Mouse (Mus musculus): ENCODE data around the gene Fbxw11. TPM values are rescaled to one million over a fixed set of nuclear protein-coding genes. Genes with fewer than 3 reads are reported as not detected.
"Not testable (repeated sequence)": the region's sequence is repeated elsewhere in the genome, so short reads cannot be mapped to it uniquely, and the experiment has no call there.

The Fbxw11 gene
- polyA plus RNA-seq, 1 experiment from 2014 or later, result 65.1 TPM

DNA sequence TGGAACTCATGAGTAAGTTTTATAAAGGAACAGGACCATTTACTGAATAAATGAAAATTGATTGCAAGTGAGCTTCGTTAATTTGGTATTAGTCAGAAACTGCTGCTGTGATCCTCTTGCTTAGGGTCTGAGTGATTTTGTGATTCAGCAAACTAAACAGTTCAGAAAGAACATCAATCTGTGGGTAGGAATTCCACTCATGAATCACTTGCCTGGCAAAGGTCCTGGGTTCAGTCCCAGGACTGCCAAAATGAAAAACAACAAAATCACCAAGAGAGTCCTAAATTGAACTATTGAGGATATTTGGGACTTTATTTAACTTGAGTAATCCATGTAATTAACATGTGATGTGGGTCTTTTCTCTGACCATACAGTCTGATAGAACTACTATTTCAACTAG, 35.3 kb downstream of the Fbxw11 start:
- Histone ChIP-seq H3K4me2 (replicated peaks) (no peak overlapping the region), H3K9me3 (replicated peaks) (no peaks in the 10 kb centered on the region), H3K27ac (replicated peaks) (no peak overlapping the region), H3K4me3 (replicated peaks) (no peak overlapping the region), H3K36me3 (no peaks in the 10 kb centered on the region), H3K9ac (no peak overlapping the region), H3K4me1 (peaks cover 9% of the 10 kb centered on the region), H3K27me3 (no peaks in the 10 kb centered on the region)
- no peak for ATAC-seq (ENCODE audit: insufficient number of reproducible peaks, low FRiP score, low TSS enrichment, low read depth)
- 89% methylated on average over 1 of the region's 1 CpGs for WGBS

DNA sequence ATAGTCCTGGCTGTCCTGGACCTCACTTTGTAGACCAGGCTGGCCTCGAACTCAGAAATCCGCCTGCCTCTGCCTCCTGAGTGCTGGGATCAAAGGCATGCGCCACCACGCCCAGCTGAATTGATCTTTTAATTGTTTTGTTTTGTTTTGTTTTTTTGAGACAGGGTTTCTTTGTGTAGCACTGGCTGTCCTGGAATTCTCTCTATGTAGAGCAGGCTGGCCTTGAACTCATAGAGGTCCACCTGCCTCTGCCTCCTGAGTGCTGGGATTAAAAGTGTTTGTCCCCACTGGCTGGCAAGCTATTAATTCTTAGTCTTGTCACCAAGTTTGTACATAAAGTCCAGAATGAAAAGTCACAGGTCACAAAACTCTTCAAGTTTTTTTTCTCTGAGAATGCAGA, 36.6 kb downstream of the Fbxw11 start:
- H3K9me3 ChIP-seq (replicated peaks), result not testable (repeated sequence)
- 93% methylated on average over 4 of the region's 4 CpGs for WGBS
- peaks cover 15% of the 10 kb centered on the region for H3K4me1 ChIP-seq

DNA sequence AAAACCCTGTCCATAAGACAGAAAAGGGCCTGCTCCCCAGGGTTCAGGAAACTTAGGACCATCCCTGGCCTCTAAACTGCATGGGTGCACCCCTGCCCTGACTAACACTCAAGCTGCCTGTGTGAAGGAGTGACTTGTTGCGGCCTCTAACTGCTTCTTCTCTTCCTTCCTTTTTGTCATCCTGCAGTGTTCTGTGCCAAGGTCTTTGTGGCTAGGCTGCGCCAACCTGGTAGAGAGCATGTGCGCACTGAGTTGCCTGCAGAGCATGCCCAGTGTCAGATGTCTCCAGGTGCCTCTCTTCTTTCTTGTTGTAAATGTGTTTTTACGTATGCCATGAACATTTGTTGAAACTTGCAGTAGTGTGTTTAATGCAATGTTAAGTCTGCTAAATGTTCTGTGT, 37.5 kb downstream of the Fbxw11 start:
- Histone ChIP-seq H3K36me3 (no peaks in the 10 kb centered on the region), H3K9ac (no peak overlapping the region), H3K27me3 (no peaks in the 10 kb centered on the region), H3K4me1 (peaks cover 17% of the 10 kb centered on the region), H3K9me3 (replicated peaks) (no peaks in the 10 kb centered on the region), H3K27ac (replicated peaks) (no peak overlapping the region; the same call in 1 of the 2 replicates), H3K4me3 (replicated peaks) (no peak overlapping the region), H3K4me2 (replicated peaks) (no peak overlapping the region)
- WGBS, result 70% methylated on average over 4 of the region's 4 CpGs
- no peak for ATAC-seq (ENCODE audit: insufficient number of reproducible peaks, low FRiP score, low TSS enrichment, low read depth)

More for the DNA sequence above, 36.6 kb downstream of the Fbxw11 start:
- H3K27ac ChIP-seq (replicated peaks); H3K4me3 ChIP-seq (replicated peaks); H3K27me3 ChIP-seq; H3K9ac ChIP-seq; ATAC-seq (ENCODE audit: insufficient number of reproducible peaks, low FRiP score, low TSS enrichment, low read depth); H3K36me3 ChIP-seq; H3K4me2 ChIP-seq (replicated peaks): not testable (repeated sequence)

DNA sequence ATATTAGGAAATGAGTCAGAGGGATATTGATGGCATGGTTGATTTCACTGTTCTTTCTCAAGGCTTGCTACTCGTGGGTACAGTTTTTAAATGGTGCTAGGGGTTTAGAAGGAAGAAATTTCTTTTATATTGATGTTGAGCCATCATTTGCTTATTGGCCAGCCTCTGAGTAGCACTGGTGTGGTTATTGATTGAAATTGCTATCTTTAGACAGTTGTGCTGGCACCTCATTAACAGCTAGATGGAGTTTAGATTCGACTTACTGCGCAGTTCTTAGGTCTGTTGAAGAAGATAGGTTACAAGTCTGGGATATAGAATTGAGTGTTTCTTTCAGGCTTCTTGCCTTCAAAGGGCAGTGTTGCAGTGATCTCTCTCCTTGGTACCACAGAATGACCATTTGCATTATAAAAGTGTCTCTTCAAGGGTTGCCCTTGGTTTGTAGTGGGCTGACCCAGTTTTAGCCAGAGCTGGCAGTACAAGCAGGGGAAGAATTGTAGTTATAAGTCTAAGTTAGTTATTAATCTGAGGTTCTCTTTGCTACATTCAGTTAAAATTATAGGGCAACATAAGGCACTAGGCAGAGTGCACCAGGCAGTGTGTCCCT, 38.8 kb downstream of the Fbxw11 start:
- no peak for ATAC-seq (ENCODE audit: insufficient number of reproducible peaks, low FRiP score, low TSS enrichment, low read depth)
- 77% methylated on average over 3 of the region's 3 CpGs for WGBS

DNA sequence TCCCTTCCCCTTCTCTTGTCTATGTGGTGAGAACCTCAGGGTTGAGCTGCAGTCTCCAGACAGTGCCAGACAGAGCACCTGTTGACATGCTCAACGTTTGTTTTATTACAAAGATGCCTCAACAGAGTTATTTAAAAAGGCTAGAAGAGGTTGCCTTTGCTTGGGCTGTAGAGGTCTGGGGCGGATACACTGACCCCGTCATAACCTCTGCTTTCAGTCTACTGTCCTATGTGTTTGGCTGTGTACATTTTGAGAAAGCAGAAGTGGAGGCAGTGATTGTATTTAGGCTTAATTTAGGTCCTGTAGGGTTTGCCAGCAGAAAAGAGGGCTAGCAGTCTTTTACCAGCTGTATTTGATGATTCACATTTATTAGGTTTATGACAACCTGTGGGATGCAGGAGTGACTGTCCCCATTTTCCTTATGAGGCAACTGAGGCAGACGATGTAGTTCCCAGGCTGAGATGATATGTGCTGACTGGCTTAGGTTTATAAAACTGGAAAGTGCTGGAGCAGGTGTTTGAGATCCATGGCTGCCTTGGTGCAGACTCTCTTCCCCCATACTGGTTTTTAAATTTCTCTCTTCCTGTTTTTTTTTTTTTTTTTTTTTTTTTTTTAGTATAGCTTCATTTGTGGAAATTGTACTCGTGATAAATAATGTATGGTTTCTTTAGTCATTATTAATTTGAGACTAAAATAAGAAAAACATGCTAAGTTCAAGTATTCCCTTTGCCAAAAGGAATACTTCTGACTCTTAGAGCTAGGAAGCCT, 40.0 kb downstream of the Fbxw11 start:
- no peak overlapping the region for H3K27ac ChIP-seq (replicated peaks)
- no peak overlapping the region for H3K4me2 ChIP-seq (replicated peaks)
- no peaks in the 10 kb centered on the region for H3K36me3 ChIP-seq
- no peaks in the 10 kb centered on the region for H3K9me3 ChIP-seq (replicated peaks)
- no peaks in the 10 kb centered on the region for H3K27me3 ChIP-seq
- ATAC-seq (ENCODE audit: insufficient number of reproducible peaks, low FRiP score, low TSS enrichment, low read depth), result no peak
- WGBS, result 81% methylated on average over 5 of the region's 5 CpGs
- H3K9ac ChIP-seq, result no peak overlapping the region
- peaks cover 17% of the 10 kb centered on the region for H3K4me1 ChIP-seq
- no peak overlapping the region for H3K4me3 ChIP-seq (replicated peaks)

More for the DNA sequence above, 38.8 kb downstream of the Fbxw11 start:
- H3K9me3 ChIP-seq (replicated peaks), result no peaks in the 10 kb centered on the region
- H3K4me3 ChIP-seq (replicated peaks), result no peak overlapping the region
- no peak overlapping the region for H3K9ac ChIP-seq
- H3K4me1 ChIP-seq, result peaks cover 17% of the 10 kb centered on the region
- H3K36me3 ChIP-seq, result no peaks in the 10 kb centered on the region
- no peaks in the 10 kb centered on the region for H3K27me3 ChIP-seq
- no peak overlapping the region for H3K4me2 ChIP-seq (replicated peaks)
- H3K27ac ChIP-seq (replicated peaks), result no peak overlapping the region

DNA sequence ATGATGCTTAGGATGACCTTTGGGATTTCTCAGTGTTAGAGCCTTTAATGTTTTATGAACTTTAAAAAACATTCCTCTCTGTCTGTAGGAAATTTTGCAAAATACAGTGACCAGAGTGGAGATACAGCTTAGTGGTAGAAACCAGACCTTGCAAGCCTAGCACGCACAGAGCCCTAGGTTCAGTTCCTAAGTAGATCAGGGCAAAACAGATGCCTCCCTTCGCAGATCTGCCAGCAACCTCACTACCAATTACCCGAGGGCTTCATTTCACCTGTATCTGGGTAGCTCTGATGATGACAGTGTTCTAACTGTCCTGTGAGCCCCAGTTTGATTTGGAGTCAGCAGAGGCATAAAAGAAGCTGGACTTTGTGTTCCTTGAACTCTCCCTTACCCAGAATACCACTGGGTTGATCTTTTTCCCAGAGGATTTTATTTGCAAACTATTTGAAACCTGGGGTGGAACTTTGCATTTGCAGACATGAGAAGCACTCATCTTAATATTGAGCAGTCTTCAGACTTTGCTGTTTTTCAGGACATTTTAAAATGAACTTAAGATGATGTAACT, 42.2 kb downstream of the Fbxw11 start:
- Histone ChIP-seq H3K4me2 (replicated peaks) (no peak overlapping the region), H3K4me3 (replicated peaks) (no peak overlapping the region)
- 61% methylated on average over 3 of the region's 3 CpGs for WGBS

DNA sequence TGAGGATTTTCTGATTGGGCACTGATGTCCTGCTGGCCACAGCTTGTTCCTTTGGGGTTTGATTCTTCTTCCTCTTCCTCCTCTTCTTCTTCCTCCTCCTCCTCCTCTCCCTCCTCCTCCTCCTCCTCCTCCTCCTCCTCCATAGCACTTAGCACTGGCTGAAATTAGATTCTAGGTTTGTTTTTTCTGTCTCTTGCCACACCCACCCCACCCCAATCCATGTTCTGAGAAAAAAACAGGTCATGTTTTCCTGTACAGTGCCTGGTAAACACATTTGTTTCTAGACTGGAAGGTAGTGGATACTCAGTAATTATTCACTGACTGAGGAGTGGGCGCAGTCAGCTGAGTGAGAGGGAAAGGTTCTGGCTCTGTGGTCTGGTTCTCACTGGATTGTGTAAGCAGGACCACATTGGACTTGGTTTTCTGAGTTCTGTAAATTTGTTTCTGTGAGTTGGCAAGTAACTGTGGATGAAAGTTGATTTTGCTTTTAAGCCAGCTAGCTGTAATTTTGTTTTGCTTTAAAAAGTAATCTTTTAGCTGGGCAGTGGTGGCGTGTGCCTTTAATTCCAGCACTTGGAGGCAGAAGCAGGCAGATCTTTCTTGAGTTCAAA, 45.8 kb downstream of the Fbxw11 start:
- Histone ChIP-seq H3K27ac (replicated peaks) (no peak overlapping the region), H3K36me3 (no peaks in the 10 kb centered on the region), H3K4me2 (replicated peaks) (no peak overlapping the region), H3K4me1 (peaks cover 11% of the 10 kb centered on the region), H3K9me3 (replicated peaks) (no peaks in the 10 kb centered on the region), H3K4me3 (replicated peaks) (no peak overlapping the region), H3K27me3 (no peaks in the 10 kb centered on the region), H3K9ac (no peak overlapping the region)
- ATAC-seq (ENCODE audit: insufficient number of reproducible peaks, low FRiP score, low TSS enrichment, low read depth), result no peak
- 83% methylated on average over 2 of the region's 2 CpGs for WGBS

More for the DNA sequence above, 42.2 kb downstream of the Fbxw11 start:
- Histone ChIP-seq H3K36me3 (no peaks in the 10 kb centered on the region), H3K9ac (no peak overlapping the region), H3K4me1 (peaks cover 14% of the 10 kb centered on the region), H3K27ac (replicated peaks) (no peak overlapping the region), H3K27me3 (no peaks in the 10 kb centered on the region), H3K9me3 (replicated peaks) (no peaks in the 10 kb centered on the region)
- ATAC-seq (ENCODE audit: insufficient number of reproducible peaks, low FRiP score, low TSS enrichment, low read depth), result no peak

DNA sequence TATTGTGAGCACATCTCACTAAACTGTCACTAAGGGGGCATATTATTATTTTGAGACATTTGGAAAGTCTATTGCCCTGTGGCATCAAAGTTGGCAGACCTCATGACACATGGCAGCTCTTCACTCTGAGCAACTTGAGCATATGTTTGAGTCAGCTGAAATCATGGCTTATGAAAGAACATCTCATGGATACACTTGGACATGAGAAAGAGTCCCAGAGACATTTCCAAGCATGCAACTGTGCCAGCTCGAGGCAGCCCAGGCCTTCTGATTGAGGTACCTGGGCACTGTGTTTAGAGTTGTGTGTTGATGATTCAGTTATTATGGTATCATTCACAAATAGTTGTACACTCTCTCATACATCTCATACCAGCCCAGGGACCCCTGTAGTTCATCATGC, 47.0 kb downstream of the Fbxw11 start:
- Histone ChIP-seq H3K36me3 (no peaks in the 10 kb centered on the region), H3K27me3 (no peaks in the 10 kb centered on the region), H3K9ac (no peak overlapping the region), H3K27ac (replicated peaks) (no peak overlapping the region), H3K4me2 (replicated peaks) (no peak overlapping the region), H3K4me1 (peaks cover 6% of the 10 kb centered on the region), H3K4me3 (replicated peaks) (no peak overlapping the region), H3K9me3 (replicated peaks) (no peaks in the 10 kb centered on the region)
- 75% methylated on average over 1 of the region's 1 CpGs for WGBS
- ATAC-seq (ENCODE audit: insufficient number of reproducible peaks, low FRiP score, low TSS enrichment, low read depth), result no peak

DNA sequence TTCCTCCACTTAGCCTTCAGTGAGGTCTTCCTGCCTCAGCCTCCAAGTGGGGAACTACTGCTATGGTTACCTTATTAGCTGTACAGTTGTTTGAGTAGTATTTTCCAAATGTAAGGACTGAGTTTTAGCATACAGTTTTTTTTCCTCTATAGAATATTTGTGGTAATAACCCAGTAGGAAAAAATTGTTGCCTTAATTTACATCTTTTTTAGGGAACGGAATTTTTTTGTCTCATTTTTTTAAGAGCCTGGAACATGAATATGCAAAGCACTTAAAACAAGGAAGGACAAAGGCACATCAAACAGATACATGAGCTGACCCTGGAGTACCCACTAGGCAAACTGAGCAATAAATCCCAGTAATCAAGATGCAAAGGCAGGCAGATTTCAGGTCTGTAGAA, 50.3 kb downstream of the Fbxw11 start:
- H3K4me2 ChIP-seq (replicated peaks), result no peak overlapping the region
- no peak for ATAC-seq (ENCODE audit: insufficient number of reproducible peaks, low FRiP score, low TSS enrichment, low read depth)
- 81% methylated on average over 1 of the region's 1 CpGs for WGBS
- H3K4me1 ChIP-seq, result peaks cover 11% of the 10 kb centered on the region
- H3K36me3 ChIP-seq, result no peaks in the 10 kb centered on the region
- H3K9ac ChIP-seq, result no peak overlapping the region
- no peak overlapping the region for H3K27ac ChIP-seq (replicated peaks)
- H3K4me3 ChIP-seq (replicated peaks), result no peak overlapping the region
- no peaks in the 10 kb centered on the region for H3K27me3 ChIP-seq
- no peaks in the 10 kb centered on the region for H3K9me3 ChIP-seq (replicated peaks)

DNA sequence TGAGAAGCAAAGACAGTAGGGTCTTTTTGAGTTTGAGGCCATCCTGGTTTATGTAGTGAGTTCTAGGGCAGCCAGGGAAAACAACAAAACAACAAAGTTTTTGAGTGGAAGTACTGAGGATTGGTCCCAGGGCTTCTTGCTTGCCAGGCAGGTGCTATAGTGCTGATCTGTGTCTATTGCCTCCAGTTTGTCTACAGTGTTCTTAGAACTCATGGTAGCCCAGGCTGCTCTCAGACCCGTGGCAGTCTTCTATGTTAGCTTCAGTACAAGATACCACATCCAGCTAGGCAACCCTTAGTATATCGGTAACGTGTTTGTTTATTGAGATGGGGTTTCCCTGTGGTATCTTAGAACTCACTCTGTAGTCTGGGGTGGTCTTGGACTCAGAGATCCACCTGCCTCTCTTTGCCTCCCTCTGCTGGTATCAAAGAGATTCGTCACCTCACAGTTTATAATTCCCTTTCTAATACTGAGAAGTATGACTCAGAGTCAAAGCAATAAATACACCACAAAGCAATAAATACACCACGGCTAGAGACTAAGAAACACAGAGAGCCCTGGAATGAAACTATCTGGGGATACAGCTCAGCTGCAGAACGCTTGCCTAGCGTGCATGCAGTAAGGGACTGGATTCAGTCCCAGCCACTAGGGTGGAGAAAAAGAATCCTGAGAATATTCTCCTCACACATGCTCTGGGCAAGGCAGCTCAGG, 51.1 kb downstream of the Fbxw11 start:
- H3K9ac ChIP-seq, result no peak overlapping the region
- no peak overlapping the region for H3K27ac ChIP-seq (replicated peaks)
- peaks cover 11% of the 10 kb centered on the region for H3K4me1 ChIP-seq
- no peak overlapping the region for H3K4me3 ChIP-seq (replicated peaks)
- 50% methylated on average over 7 of the region's 7 CpGs for WGBS
- no peaks in the 10 kb centered on the region for H3K9me3 ChIP-seq (replicated peaks)
- no peaks in the 10 kb centered on the region for H3K27me3 ChIP-seq
- H3K4me2 ChIP-seq (replicated peaks), result no peak overlapping the region
- ATAC-seq (ENCODE audit: insufficient number of reproducible peaks, low FRiP score, low TSS enrichment, low read depth), result no peak; the same call in 1 of the 2 replicates
- no peaks in the 10 kb centered on the region for H3K36me3 ChIP-seq

Data from embryonic facial prominence, embryonic 15.5 days (tissue).